Mouse (Mus musculus) hindbrain, embryonic 15.5 days (tissue): ENCODE measurements at regions not wholly inside any gene's neighbourhood (a gene's known extent, or its start where the extent isn't known, plus 50 kb on each side); places are given as distances from the start of the nearest gene placed in this dataset.

ENCODE experiments used
- ATAC-seq: fragments of 200-750 bp; cut with Nextera tagmentation; 2 replicates; pipeline ENCODE4 v1.8.0; 2017; ENCODE audit warnings: low read depth, moderate number of reproducible peaks, moderate TSS enrichment; ENCODE audit not compliant: low FRiP score
- H3K27ac ChIP-seq: fragments of 300-500 bp; sonication (generic); replicated peaks from 2 replicates; pipeline ENCODE4 v1.5.1; 2015; ENCODE audit warnings: mild to moderate bottlenecking, inconsistent platforms
- H3K27me3 ChIP-seq: fragments of 300-500 bp; sonication (generic); 2 replicates; pipeline ENCODE4 v1.6.1; 2015; ENCODE audit warnings: control low read depth, inconsistent platforms
- H3K36me3 ChIP-seq: fragments of 300-500 bp; sonication (generic); 2 replicates; pipeline ENCODE4 v1.6.1; 2015; ENCODE audit warnings: control low read depth, inconsistent platforms
- H3K4me1 ChIP-seq: fragments of 300-500 bp; sonication (generic); replicated peaks from 2 replicates; pipeline ENCODE4 v1.6.1; 2015; ENCODE audit warnings: control low read depth, inconsistent platforms
- H3K4me2 ChIP-seq: fragments of 300-500 bp; sonication (generic); 2 replicates; pipeline ENCODE4 v1.6.1; 2015; ENCODE audit warnings: moderate library complexity, mild to moderate bottlenecking, inconsistent platforms
- H3K4me3 ChIP-seq: fragments of 300-500 bp; sonication (generic); 2 replicates; pipeline ENCODE4 v1.5.1; 2015; ENCODE audit warnings: mild to moderate bottlenecking, inconsistent platforms
- H3K9ac ChIP-seq: fragments of 300-500 bp; sonication (generic); 2 replicates; pipeline ENCODE4 v1.6.1; 2015; ENCODE audit warnings: inconsistent platforms
- H3K9me3 ChIP-seq: fragments of 300-500 bp; sonication (generic); 2 replicates; pipeline ENCODE4 v1.6.1; 2016; ENCODE audit warnings: control low read depth, inconsistent platforms
- WGBS: fragments of 180-500 bp; shearing (Covaris S2); methylation state at CpG from one replicate; pipeline ENCODE4 v1.1.7; 2015; 5-methylcytosine and 5-hydroxymethylcytosine counted together

GRCm38 (mm10) chr13:119283448-119283847 is 145.0 kb upstream of the Paip1 start:
- ATAC-seq = peak; percentile 45; the same call in 1 of the 2 replicates
- Histone ChIP-seq H3K27ac (no peak overlapping the region), H3K27me3 (no peaks in the 10 kb centered on the region), H3K9ac (no peak overlapping the region), H3K4me2 (no peak overlapping the region), H3K4me1 (no peaks in the 10 kb centered on the region), H3K4me3 (no peak overlapping the region), H3K36me3 (no peaks in the 10 kb centered on the region), H3K9me3 (no peaks in the 10 kb centered on the region)
- WGBS = 57% methylated on average over 6 of the region's 6 CpGs

GRCm38 (mm10) chr13:119309238-119309637 is 119.2 kb upstream of the Paip1 start:
- no peaks in the 10 kb centered on the region for H3K9me3 ChIP-seq
- no peaks in the 10 kb centered on the region for H3K27me3 ChIP-seq
- no peaks in the 10 kb centered on the region for H3K36me3 ChIP-seq
- 82% methylated on average over 1 of the region's 1 CpGs for WGBS
- no peak overlapping the region for H3K9ac ChIP-seq
- H3K4me3 ChIP-seq = no peak overlapping the region
- H3K4me1 ChIP-seq = no peaks in the 10 kb centered on the region
- no peak overlapping the region for H3K4me2 ChIP-seq
- H3K27ac ChIP-seq = no peak overlapping the region
- ATAC-seq = no peak

- H3K4me2 ChIP-seq = no peak overlapping the region
- H3K27ac ChIP-seq = no peak overlapping the region
- no peak overlapping the region for H3K9ac ChIP-seq
- ATAC-seq = no peak
- H3K36me3 ChIP-seq = no peaks in the 10 kb centered on the region
- H3K4me1 ChIP-seq = no peaks in the 10 kb centered on the region
- no peaks in the 10 kb centered on the region for H3K9me3 ChIP-seq
- H3K4me3 ChIP-seq = no peak overlapping the region
- 86% methylated on average over 3 of the region's 3 CpGs for WGBS
- no peaks in the 10 kb centered on the region for H3K27me3 ChIP-seq
These were observed 118.4 kb upstream of the Paip1 start for GRCm38 (mm10) chr13:119310013-119310412.

GRCm38 (mm10) chr13:119314356-119314755 is 114.0 kb upstream of the Paip1 start:
- no peak for ATAC-seq
- Histone ChIP-seq H3K4me2 (no peak overlapping the region), H3K27me3 (no peaks in the 10 kb centered on the region), H3K9me3 (no peaks in the 10 kb centered on the region), H3K4me1 (no peaks in the 10 kb centered on the region), H3K36me3 (no peaks in the 10 kb centered on the region), H3K4me3 (no peak overlapping the region), H3K27ac (no peak overlapping the region), H3K9ac (no peak overlapping the region)
- 84% methylated on average over 3 of the region's 3 CpGs for WGBS

GRCm38 (mm10) chr13:119318358-119318757 is 110.0 kb upstream of the Paip1 start:
- no peaks in the 10 kb centered on the region for H3K4me1 ChIP-seq
- H3K9ac ChIP-seq = no peak overlapping the region
- H3K27me3 ChIP-seq = no peaks in the 10 kb centered on the region
- 92% methylated on average over 1 of the region's 1 CpGs for WGBS
- no peaks in the 10 kb centered on the region for H3K9me3 ChIP-seq
- no peak for ATAC-seq
- no peak overlapping the region for H3K27ac ChIP-seq
- no peak overlapping the region for H3K4me2 ChIP-seq
- H3K36me3 ChIP-seq = no peaks in the 10 kb centered on the region
- H3K4me3 ChIP-seq = no peak overlapping the region

- 86% methylated on average over 2 of the region's 2 CpGs for WGBS
- Histone ChIP-seq H3K27me3 (no peaks in the 10 kb centered on the region), H3K9ac (no peak overlapping the region)
These were observed 102.9 kb upstream of the Paip1 start for GRCm38 (mm10) chr13:119325510-119325909.

GRCm38 (mm10) chr13:119326877-119327625 is 101.3 kb upstream of the Paip1 start:
- ATAC-seq = no peak
- 86% methylated on average over 5 of the region's 5 CpGs for WGBS
- H3K9ac ChIP-seq = no peak overlapping the region
- H3K4me3 ChIP-seq = no peak overlapping the region
- no peak overlapping the region for H3K27ac ChIP-seq
- H3K4me1 ChIP-seq = no peaks in the 10 kb centered on the region
- no peak overlapping the region for H3K4me2 ChIP-seq
- no peaks in the 10 kb centered on the region for H3K27me3 ChIP-seq
- no peaks in the 10 kb centered on the region for H3K9me3 ChIP-seq
- H3K36me3 ChIP-seq = no peaks in the 10 kb centered on the region

More at GRCm38 (mm10) chr13:119325510-119325909, 102.9 kb upstream of the Paip1 start:
- no peak overlapping the region for H3K4me2 ChIP-seq
- no peaks in the 10 kb centered on the region for H3K36me3 ChIP-seq
- H3K4me1 ChIP-seq = no peaks in the 10 kb centered on the region
- no peak for ATAC-seq
- no peak overlapping the region for H3K4me3 ChIP-seq
- no peaks in the 10 kb centered on the region for H3K9me3 ChIP-seq
- no peak overlapping the region for H3K27ac ChIP-seq

GRCm38 (mm10) chr13:119328731-119329130 is 99.7 kb upstream of the Paip1 start:
- no peak overlapping the region for H3K4me2 ChIP-seq
- WGBS = 91% methylated on average over 4 of the region's 4 CpGs
- no peaks in the 10 kb centered on the region for H3K4me1 ChIP-seq
- no peaks in the 10 kb centered on the region for H3K9me3 ChIP-seq
- H3K36me3 ChIP-seq = no peaks in the 10 kb centered on the region
- no peak for ATAC-seq
- H3K9ac ChIP-seq = no peak overlapping the region
- H3K27ac ChIP-seq = no peak overlapping the region
- H3K27me3 ChIP-seq = no peaks in the 10 kb centered on the region
- H3K4me3 ChIP-seq = no peak overlapping the region

- 97% methylated on average over 3 of the region's 3 CpGs for WGBS
- Histone ChIP-seq H3K27me3 (no peaks in the 10 kb centered on the region), H3K4me1 (no peaks in the 10 kb centered on the region), H3K9me3 (no peaks in the 10 kb centered on the region), H3K4me2 (no peak overlapping the region), H3K27ac (no peak overlapping the region), H3K9ac (no peak overlapping the region), H3K4me3 (no peak overlapping the region), H3K36me3 (peaks cover 14% of the 10 kb centered on the region)
- ATAC-seq = no peak
These were observed 96.6 kb upstream of the Paip1 start for GRCm38 (mm10) chr13:119331815-119332214.

GRCm38 (mm10) chr13:119333915-119334314 is 94.5 kb upstream of the Paip1 start:
- ATAC-seq = no peak
- no peaks in the 10 kb centered on the region for H3K4me1 ChIP-seq
- no peak overlapping the region for H3K4me3 ChIP-seq
- no peak overlapping the region for H3K9ac ChIP-seq
- H3K36me3 ChIP-seq = peaks cover 21% of the 10 kb centered on the region
- H3K27me3 ChIP-seq = no peaks in the 10 kb centered on the region
- no peak overlapping the region for H3K4me2 ChIP-seq
- no peak overlapping the region for H3K27ac ChIP-seq
- 75% methylated on average over 6 of the region's 6 CpGs for WGBS
- H3K9me3 ChIP-seq = no peaks in the 10 kb centered on the region

GRCm38 (mm10) chr13:119337861-119338260 is 90.5 kb upstream of the Paip1 start:
- Histone ChIP-seq H3K9ac (no peak overlapping the region), H3K4me1 (no peaks in the 10 kb centered on the region), H3K36me3 (peaks cover 21% of the 10 kb centered on the region), H3K27ac (no peak overlapping the region), H3K4me2 (no peak overlapping the region), H3K9me3 (no peaks in the 10 kb centered on the region), H3K27me3 (no peaks in the 10 kb centered on the region), H3K4me3 (no peak overlapping the region)
- 0 out of 2 replicates have a peak, but pooled peaks have one; percentile 15 for ATAC-seq
- WGBS = 86% methylated on average over 5 of the region's 5 CpGs

- H3K27ac ChIP-seq = no peak overlapping the region
- WGBS = 78% methylated on average over 5 of the region's 5 CpGs
- no peaks in the 10 kb centered on the region for H3K4me1 ChIP-seq
- H3K9me3 ChIP-seq = no peaks in the 10 kb centered on the region
- no peak overlapping the region for H3K4me2 ChIP-seq
- peaks cover 21% of the 10 kb centered on the region for H3K36me3 ChIP-seq
- H3K27me3 ChIP-seq = no peaks in the 10 kb centered on the region
- ATAC-seq = no peak
- no peak overlapping the region for H3K4me3 ChIP-seq
- H3K9ac ChIP-seq = no peak overlapping the region
These were observed 89.4 kb upstream of the Paip1 start for GRCm38 (mm10) chr13:119339016-119339415.

GRCm38 (mm10) chr13:119339762-119340161 is 88.6 kb upstream of the Paip1 start:
- 94% methylated on average over 11 of the region's 11 CpGs for WGBS
- no peak overlapping the region for H3K27ac ChIP-seq
- peaks cover 20% of the 10 kb centered on the region for H3K36me3 ChIP-seq
- no peak overlapping the region for H3K9ac ChIP-seq
- H3K4me3 ChIP-seq = no peak overlapping the region
- H3K9me3 ChIP-seq = no peaks in the 10 kb centered on the region
- no peak for ATAC-seq
- H3K4me2 ChIP-seq = no peak overlapping the region
- no peaks in the 10 kb centered on the region for H3K4me1 ChIP-seq
- no peaks in the 10 kb centered on the region for H3K27me3 ChIP-seq
